Mouse (Mus musculus) cerebellum, adult 2 months (tissue): Measurements from ENCODE around the gene Zfp710.

Source experiments
- CTCF ChIP-seq: fragments of 200-500 bp; IDR thresholded peaks from 2 replicates; pipeline ENCODE4 v1.5.1; 2011; ENCODE audit warnings: low read depth, mild to moderate bottlenecking, control low read depth, low read length, moderate library complexity, borderline replicate concordance; ENCODE audit not compliant: insufficient read depth
- POLR2A ChIP-seq: fragments of 200-500 bp; IDR thresholded peaks from 2 replicates; pipeline ENCODE4 v1.6.1; 2011; ENCODE audit warnings: low read length, control low read depth, borderline replicate concordance; ENCODE audit not compliant: insufficient read depth

DNA sequence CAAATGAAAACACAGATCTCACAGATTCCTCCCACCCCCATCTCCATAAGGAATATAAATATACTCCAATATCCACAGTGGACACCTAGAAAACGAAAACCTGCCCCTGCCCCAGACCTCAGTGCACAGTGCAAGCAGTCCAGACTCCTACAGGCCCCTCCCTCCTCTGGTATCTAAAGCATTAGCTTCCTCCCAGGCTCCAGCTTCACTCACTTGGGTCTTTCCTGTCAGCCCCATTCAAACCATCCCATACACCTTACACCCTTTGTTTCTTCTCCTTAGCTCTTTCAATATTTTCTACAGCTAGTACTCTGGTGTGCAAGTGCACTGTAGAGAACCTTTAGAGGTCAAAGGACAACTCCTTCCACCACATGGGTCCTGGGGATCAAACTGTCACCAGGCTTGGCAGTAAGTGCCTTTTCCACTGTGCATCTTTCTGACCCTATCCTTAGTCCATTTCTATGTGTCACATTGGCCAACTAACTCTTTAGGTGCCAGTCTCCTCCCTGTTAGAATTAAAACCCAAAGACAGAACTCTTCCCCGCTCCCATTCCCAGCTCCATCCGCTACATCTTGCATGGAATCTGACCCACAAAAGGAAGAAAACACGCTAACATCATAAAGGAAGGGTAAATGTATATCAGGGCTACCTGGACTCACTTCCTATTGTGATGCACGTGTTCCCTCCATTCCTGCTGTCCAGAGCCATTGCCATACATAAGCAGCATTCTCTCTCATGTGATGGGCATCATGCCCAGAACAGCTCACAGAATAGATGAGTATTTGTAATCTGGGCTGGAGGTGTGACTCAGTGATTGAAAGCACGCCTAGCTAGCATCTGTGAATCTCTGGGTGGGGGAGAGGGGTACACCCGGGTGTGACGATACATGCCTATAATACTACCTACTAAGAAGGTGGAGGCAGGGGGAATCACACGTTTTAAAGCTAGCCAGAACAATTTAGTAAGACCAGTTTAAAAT lies 86.7 kb downstream of the Zfp710 start:
- no peak for TF ChIP-seq POLR2A
- no peak for TF ChIP-seq CTCF
